Mouse (Mus musculus) CH12.LX (cell line): ENCODE data around the gene Phactr1.

Experiments used
- CHD2 ChIP-seq: IDR thresholded peaks from 2 replicates; pipeline ENCODE4 v1.6.1; 2011; ENCODE audit warnings: low read length, improper control_type of control experiment
- CTCF ChIP-seq, 2 experiments: IDR thresholded peaks in 1 of 2; conservative IDR thresholded peaks in 1 of 2; 2 replicates each; pipeline ENCODE4 v1.5.1; 2011 to 2012; ENCODE audit warnings: low read depth in 2 of 2, low read length in 2 of 2, improper control_type of control experiment in 1 of 2, inconsistent platforms in 1 of 2, mild to moderate bottlenecking in 1 of 2, moderate library complexity in 1 of 2
- NELFE ChIP-seq: IDR thresholded peaks from 2 replicates; pipeline ENCODE4 v1.6.1; 2011; ENCODE audit warnings: low read depth, low read length, improper control_type of control experiment
- NRF1 ChIP-seq: IDR thresholded peaks from 2 replicates; pipeline ENCODE4 v1.6.1; 2014; ENCODE audit warnings: low read depth, mild to moderate bottlenecking, inconsistent platforms, low read length, improper control_type of control experiment, moderate library complexity
- POLR2A ChIP-seq: IDR thresholded peaks from 2 replicates; pipeline ENCODE4 v1.6.1; 2011; ENCODE audit warnings: low read depth, mild to moderate bottlenecking, improper control_type of control experiment, low read length
- POLR2AphosphoS2 ChIP-seq: IDR thresholded peaks from 2 replicates; pipeline ENCODE4 v1.6.1; 2011; ENCODE audit warnings: low read depth, low read length, improper control_type of control experiment
- UBTF ChIP-seq: IDR thresholded peaks from 2 replicates; pipeline ENCODE4 v1.6.1; 2012; ENCODE audit warnings: low read depth, mild to moderate bottlenecking, inconsistent platforms, low read length, improper control_type of control experiment, moderate library complexity
- ZMIZ1 ChIP-seq: IDR thresholded peaks from 2 replicates; pipeline ENCODE4 v1.6.1; 2012; ENCODE audit warnings: low read depth, mild to moderate bottlenecking, inconsistent platforms, low read length, improper control_type of control experiment

GRCm38 (mm10) chr13:42853900-42854595 is 173.6 kb downstream of the Phactr1 start:
- TF ChIP-seq NRF1 (no peak), ZMIZ1 (no peak), NELFE (no peak), POLR2A (no peak), POLR2AphosphoS2 (no peak), UBTF (no peak), CTCF (conservative IDR thresholded peaks at IDR 0.05 in 1 of 2, IDR thresholded peaks at IDR 0.05 in 1 of 2; ENCODE audit: low read depth in 2 of 2, low read length in 2 of 2) (no peak), CHD2 (no peak)
